Mouse (Mus musculus) lung, adult 2 months (tissue): ENCODE measurements around the gene Srebf1.

ENCODE experiments used
- CTCF ChIP-seq: fragments of 200-500 bp; IDR thresholded peaks from 2 replicates; pipeline ENCODE4 v1.5.1; 2011; ENCODE audit warnings: mild to moderate bottlenecking, low read length, control low read depth; ENCODE audit not compliant: insufficient read depth
- POLR2A ChIP-seq: fragments of 200-500 bp; IDR thresholded peaks from 2 replicates; pipeline ENCODE4 v1.6.1; 2011; ENCODE audit warnings: low read depth, mild to moderate bottlenecking, control low read depth, low read length, borderline replicate concordance; ENCODE audit errors: extremely low read depth

DNA sequence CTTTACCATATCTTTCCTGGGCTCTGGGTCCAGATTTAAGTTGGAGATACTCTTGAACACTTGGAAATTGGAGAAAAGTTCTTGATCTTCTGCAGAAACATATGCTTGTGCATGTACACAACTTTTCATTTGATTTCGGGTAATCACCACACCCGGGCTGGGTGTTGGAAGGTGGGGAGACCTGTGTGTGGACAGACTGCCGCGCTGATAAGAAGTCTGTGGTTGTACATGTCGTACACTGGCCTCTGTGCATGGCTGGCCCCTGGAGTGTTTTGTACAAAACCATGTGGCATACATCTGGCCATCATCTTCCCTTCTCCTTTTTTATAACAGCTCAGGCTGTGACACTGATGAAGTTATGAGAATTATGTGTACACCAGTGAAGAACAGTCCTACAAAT is 62.4 kb downstream of the Srebf1 start:
- TF ChIP-seq CTCF (no peak), POLR2A (no peak)
